Mouse (Mus musculus) lung, postnatal 0 days (tissue): ENCODE measurements at regions not wholly inside any gene's neighbourhood (a gene's known extent, or its start where the extent isn't known, plus 50 kb on each side); places are given as distances from the start of the nearest gene placed in this dataset.

Source experiments
- CTCF ChIP-seq: IDR thresholded peaks from 2 replicates; pipeline ENCODE4 v1.5.1; 2016; ENCODE audit warnings: antibody characterized with exemption, mild to moderate bottlenecking
- EP300 ChIP-seq: IDR thresholded peaks from 2 replicates; pipeline ENCODE4 v1.6.1; 2016; ENCODE audit warnings: antibody characterized with exemption, mild to moderate bottlenecking, control low read depth

- no peak for TF ChIP-seq CTCF
- TF ChIP-seq EP300 = no peak
Observed at GRCm38 (mm10) chr12:77823381-77824030, 370.5 kb upstream of the Gm6657 start.
